Mouse (Mus musculus) limb, embryonic 15.5 days (tissue): ENCODE results near the gene Chrna3. TPM values are rescaled to one million over a fixed set of nuclear protein-coding genes. Genes with fewer than 3 reads are reported as not detected.

Source experiments
- ATAC-seq: fragments of 200-750 bp; cut with Nextera tagmentation; 2 replicates; pipeline ENCODE4 v1.8.0; 2017; ENCODE audit warnings: low read depth, moderate TSS enrichment; ENCODE audit not compliant: insufficient number of reproducible peaks, low FRiP score, low TSS enrichment
- H3K27ac ChIP-seq: fragments of 300-500 bp; sonication (generic); 2 replicates; pipeline ENCODE4 v1.5.1; 2015; ENCODE audit warnings: moderate library complexity, mild to moderate bottlenecking, inconsistent platforms
- H3K27me3 ChIP-seq: fragments of 300-500 bp; sonication (generic); 2 replicates; pipeline ENCODE4 v1.6.1; 2015; ENCODE audit warnings: inconsistent platforms
- H3K36me3 ChIP-seq: fragments of 300-500 bp; sonication (generic); 2 replicates; pipeline ENCODE4 v1.6.1; 2015; ENCODE audit warnings: inconsistent platforms
- H3K4me1 ChIP-seq: fragments of 300-500 bp; sonication (generic); 2 replicates; pipeline ENCODE4 v1.6.1; 2015; ENCODE audit warnings: inconsistent platforms
- H3K4me2 ChIP-seq: fragments of 300-500 bp; sonication (generic); 2 replicates; pipeline ENCODE4 v1.6.1; 2015; ENCODE audit warnings: mild to moderate bottlenecking, inconsistent platforms
- H3K4me3 ChIP-seq: fragments of 300-500 bp; sonication (generic); 2 replicates; pipeline ENCODE4 v1.5.1; 2015; ENCODE audit warnings: mild to moderate bottlenecking, inconsistent platforms
- H3K9ac ChIP-seq: fragments of 300-500 bp; sonication (generic); 2 replicates; pipeline ENCODE4 v1.6.1; 2015; ENCODE audit warnings: inconsistent platforms
- H3K9me3 ChIP-seq: fragments of 300-500 bp; sonication (generic); 2 replicates; pipeline ENCODE4 v1.6.1; 2016; ENCODE audit warnings: inconsistent platforms
- WGBS: fragments of 180-500 bp; shearing (Covaris S2); methylation state at CpG from one replicate; pipeline ENCODE4 v1.1.7; 2015; 5-methylcytosine and 5-hydroxymethylcytosine counted together
- polyA plus RNA-seq: library from polyadenylated mRNA; unstranded; fragments of >200 nt; fragmentation: Nextera tagmentation; extraction: Ambion mirVana; gene quantifications from 2 replicates; pipeline ENCODE4 v1.2.1, GENCODE M21; 2015

Chrna3 gene
- polyA plus RNA-seq, 1 experiment from 2014 or later = 0.13 TPM

DNA sequence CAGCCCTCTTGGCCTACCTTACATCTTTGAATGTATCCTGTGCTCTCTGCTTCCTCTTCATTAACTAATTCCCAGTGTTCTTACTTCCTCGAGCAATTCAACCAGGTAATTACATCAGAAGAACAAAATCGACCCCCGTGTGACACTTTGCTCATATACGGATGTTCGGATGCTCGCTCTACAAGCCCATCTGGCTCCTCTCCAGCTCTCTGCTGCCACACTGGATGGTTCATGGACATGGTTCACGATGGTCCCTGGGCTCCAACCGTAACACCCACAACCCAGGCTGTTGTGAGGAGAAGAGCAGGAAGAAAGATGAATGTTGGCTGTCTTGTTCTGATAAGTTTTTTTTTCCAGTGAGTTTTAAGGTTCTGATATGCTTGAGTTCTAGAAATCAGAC lies 12.6 kb upstream of the Chrna3 start:
- Histone ChIP-seq H3K36me3 (no peaks in the 10 kb centered on the region), H3K27me3 (no peaks in the 10 kb centered on the region), H3K27ac (no peak overlapping the region), H3K9ac (no peak overlapping the region), H3K4me2 (no peak overlapping the region), H3K4me3 (no peak overlapping the region), H3K4me1 (no peaks in the 10 kb centered on the region), H3K9me3 (no peaks in the 10 kb centered on the region)
- WGBS = 71% methylated on average over 8 of the region's 8 CpGs
- no peak for ATAC-seq

DNA sequence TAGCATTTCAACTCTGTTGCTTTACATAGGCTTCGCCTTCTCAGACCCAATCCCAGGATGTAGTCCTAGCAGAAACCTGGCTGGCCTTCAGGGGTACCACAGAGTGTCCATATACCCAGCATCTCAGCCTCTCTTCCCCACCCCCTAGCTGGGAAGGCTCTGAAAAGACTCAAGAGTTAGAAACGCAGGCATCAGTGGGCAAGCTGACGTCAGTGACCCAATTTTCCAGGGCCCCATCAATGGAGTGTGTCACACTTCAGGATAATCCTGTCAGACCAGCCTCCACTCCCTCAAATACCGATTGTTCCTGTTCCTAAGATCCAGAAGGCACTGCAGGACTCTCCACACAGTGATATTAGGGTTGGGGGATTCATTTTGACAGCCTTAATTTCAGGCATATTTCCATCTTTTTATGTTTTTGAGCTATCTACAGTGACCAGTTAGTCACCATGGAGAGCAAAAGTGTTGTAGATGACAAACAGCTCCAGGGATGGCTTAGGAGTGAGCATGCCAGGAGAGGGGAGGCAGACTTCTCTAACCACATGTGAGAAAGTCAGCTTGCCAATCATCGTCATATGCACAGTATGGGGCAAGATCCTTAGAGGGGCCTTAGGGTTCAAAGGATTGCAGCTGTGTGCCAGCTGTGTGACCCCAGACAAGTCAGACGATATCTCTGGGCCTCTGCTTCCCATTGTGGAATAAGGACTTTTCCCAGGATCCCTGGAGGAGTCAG lies 5.2 kb upstream of the Chrna3 start:
- 53% methylated on average over 6 of the region's 6 CpGs for WGBS
- no peaks in the 10 kb centered on the region for H3K36me3 ChIP-seq
- H3K4me3 ChIP-seq = no peak overlapping the region
- H3K27me3 ChIP-seq = peaks cover 18% of the 10 kb centered on the region
- no peaks in the 10 kb centered on the region for H3K9me3 ChIP-seq
- no peak overlapping the region for H3K9ac ChIP-seq
- no peak overlapping the region for H3K27ac ChIP-seq
- no peak overlapping the region for H3K4me2 ChIP-seq
- ATAC-seq = no peak
- peaks cover 2% of the 10 kb centered on the region; the same call in 1 of the 2 replicates for H3K4me1 ChIP-seq

DNA sequence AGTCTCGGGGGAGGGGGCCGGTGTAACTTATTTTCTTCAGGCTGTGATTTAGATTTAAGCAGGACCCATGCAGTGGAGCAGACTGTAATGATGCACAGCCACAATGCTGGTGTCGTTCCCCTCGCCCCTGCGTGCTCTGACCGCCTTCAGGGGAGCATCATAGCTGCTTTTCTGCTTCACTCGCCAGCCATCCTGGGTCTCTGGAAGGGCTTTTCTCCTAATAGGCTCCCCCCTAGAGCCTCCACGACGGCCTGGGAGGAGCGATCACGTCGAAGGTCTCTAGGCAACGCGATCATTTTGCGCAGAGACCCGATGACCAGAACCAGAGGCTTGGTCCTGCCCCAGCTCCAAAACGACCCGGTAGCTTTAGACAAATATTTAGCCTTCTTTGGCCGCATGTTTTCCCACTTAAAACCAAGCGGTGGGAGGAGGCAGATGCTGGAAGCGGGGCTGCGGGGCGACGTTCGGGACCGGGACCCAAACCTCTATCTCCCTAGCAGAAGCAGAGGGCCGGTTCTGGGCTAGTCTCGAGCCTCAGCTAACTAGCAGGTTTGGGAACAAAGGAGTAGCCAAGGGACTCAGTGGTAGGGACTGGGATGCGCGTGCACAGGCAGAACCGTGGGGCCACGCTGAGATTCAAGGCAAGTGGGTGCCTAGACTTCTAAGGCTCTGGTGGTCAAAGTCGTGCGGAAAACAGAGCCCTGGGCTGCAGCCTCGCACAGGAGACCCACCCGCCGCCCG lies 658 bp downstream of the Chrna3 start:
- H3K4me2 ChIP-seq = peak overlapping the region; percentile 57
- no peaks in the 10 kb centered on the region for H3K9me3 ChIP-seq
- H3K36me3 ChIP-seq = no peaks in the 10 kb centered on the region
- H3K27me3 ChIP-seq = peaks cover 45% of the 10 kb centered on the region
- H3K27ac ChIP-seq = no peak overlapping the region
- 11% methylated on average over 38 of the region's 38 CpGs for WGBS
- peaks cover 13% of the 10 kb centered on the region for H3K4me1 ChIP-seq
- H3K4me3 ChIP-seq = peak overlapping the region; percentile 30
- ATAC-seq = no peak
- H3K9ac ChIP-seq = no peak overlapping the region

DNA sequence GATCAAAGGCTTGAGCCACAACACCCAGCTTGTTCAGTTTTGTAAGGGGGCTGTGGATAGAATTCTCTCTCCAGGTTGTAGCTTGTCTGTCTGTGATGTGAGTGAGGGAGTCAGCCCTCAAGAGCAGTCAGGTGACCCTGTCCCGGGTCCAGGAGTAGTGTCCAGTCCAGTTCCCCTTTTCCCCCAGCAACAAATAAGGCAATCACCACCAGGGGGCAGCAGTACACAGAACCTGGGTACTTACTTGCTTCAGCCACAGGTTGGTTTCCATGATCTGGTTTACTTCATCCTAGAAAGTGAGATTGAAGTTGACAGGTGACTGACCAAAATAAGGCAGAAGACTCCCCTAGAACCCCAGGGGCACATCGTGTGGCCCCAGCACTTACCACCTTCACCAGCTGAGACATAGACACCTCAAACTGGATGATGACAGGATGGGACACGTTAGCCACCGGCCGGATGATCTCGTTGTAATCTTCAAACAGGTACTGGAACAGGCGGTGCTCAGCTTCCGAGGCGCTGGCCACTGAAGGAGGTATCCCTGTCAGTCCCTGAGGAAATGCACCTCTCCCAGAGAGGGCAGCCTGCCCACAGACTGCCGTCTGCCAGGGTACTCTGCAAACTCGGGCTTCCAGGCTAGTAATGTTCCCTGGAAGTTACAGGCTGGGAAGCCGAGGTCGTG lies 2.3 kb downstream of the Chrna3 start:
- no peak overlapping the region for H3K9ac ChIP-seq
- no peaks in the 10 kb centered on the region for H3K9me3 ChIP-seq
- no peak overlapping the region for H3K27ac ChIP-seq
- no peak overlapping the region for H3K4me3 ChIP-seq
- H3K4me1 ChIP-seq = peaks cover 13% of the 10 kb centered on the region
- peaks cover 39% of the 10 kb centered on the region for H3K27me3 ChIP-seq
- H3K36me3 ChIP-seq = no peaks in the 10 kb centered on the region
- ATAC-seq = no peak
- WGBS = 30% methylated on average over 13 of the region's 13 CpGs
- no peak overlapping the region for H3K4me2 ChIP-seq

DNA sequence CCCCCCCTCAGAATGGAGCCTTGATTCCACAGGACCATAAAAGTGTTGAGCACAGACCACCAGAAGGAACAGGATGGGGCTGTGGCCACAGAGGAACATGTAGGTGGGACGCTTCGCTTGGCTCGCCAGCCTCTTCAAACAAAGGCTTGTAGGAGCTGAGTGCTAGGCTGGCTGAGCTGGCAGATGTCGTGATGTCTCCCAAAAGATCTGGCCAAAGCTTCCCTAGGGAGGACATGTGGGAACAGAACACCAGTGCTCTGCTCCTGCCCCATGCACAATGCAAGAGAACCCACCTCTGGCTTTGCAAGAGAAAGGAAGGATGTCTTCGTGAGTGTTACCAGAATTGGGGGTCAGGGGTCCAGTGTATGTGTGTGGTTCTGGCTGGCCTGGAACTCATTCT lies 3.0 kb downstream of the Chrna3 start:
- ATAC-seq = no peak
- Histone ChIP-seq H3K27ac (no peak overlapping the region), H3K4me1 (peaks cover 13% of the 10 kb centered on the region), H3K4me2 (no peak overlapping the region), H3K9me3 (no peaks in the 10 kb centered on the region), H3K4me3 (no peak overlapping the region), H3K27me3 (peaks cover 39% of the 10 kb centered on the region), H3K9ac (no peak overlapping the region), H3K36me3 (no peaks in the 10 kb centered on the region)
- 86% methylated on average over 5 of the region's 5 CpGs for WGBS

DNA sequence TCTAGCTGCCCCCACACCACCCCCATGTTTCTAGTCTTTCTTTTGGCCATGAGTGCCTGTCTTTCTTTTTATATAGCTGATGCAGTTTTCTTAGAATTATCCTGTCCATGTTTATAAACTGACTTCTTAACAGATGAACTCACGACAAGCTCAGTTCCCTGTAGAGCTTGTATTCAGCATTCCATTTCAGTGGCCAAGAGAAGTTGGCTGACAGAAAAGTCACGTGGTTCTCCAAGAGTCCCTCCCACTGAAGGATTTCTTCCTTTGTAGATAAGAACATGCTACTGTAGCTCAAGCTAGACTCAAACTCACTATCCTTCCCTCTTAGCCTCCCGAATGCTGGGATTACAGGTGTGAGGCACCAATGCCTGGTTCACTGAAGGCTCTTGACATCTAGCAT lies 9.4 kb downstream of the Chrna3 start:
- 66% methylated on average over 3 of the region's 3 CpGs for WGBS

DNA sequence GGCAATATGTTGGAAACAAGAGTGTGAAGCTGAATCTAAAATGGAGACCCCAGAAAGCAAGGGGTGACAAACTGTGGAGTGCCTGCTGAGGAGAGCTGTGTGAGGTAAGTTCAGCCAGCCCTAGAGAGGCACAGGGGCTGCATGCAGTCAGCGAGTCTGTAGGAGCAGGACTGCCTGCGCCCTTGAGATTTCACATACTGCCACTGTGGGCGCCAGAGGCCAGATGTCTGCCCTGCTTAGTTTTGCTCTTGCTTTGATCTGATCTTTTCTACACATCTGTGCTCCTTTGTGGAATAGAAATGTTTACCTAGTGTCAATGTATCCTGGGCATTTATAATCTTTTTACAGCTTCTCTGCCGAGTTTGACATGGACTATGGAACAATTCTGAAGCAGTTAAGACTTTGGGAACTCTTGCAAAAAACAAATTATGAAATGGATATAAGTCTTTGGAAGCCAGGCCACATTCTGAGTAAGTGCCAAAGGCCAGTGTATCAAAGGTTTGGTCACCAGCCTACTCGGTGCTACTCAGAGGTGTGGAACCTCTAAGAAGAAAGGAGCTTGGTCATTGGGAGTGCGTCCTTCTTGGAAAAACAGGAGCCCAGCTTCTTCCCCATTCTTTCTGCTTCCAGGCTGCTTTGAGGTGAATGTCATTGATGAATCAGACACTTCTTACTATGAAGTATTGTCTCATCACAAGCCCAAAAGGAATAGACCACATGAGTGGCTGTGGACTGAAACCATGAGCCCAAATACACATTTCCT lies 15.6 kb downstream of the Chrna3 start:
- Histone ChIP-seq H3K4me3 (no peak overlapping the region), H3K4me1 (no peaks in the 10 kb centered on the region), H3K9me3 (no peaks in the 10 kb centered on the region), H3K9ac (no peak overlapping the region), H3K27me3 (no peaks in the 10 kb centered on the region), H3K27ac (no peak overlapping the region), H3K36me3 (no peaks in the 10 kb centered on the region), H3K4me2 (no peak overlapping the region)
- WGBS = 42% methylated on average over 6 of the region's 6 CpGs
- no peak for ATAC-seq

More for the DNA sequence above, 9.4 kb downstream of the Chrna3 start:
- no peaks in the 10 kb centered on the region for H3K27me3 ChIP-seq
- no peaks in the 10 kb centered on the region for H3K4me1 ChIP-seq
- no peaks in the 10 kb centered on the region for H3K9me3 ChIP-seq
- no peak overlapping the region for H3K27ac ChIP-seq
- no peak overlapping the region for H3K4me3 ChIP-seq
- no peak overlapping the region for H3K9ac ChIP-seq
- no peak for ATAC-seq
- no peaks in the 10 kb centered on the region for H3K36me3 ChIP-seq
- H3K4me2 ChIP-seq = no peak overlapping the region

DNA sequence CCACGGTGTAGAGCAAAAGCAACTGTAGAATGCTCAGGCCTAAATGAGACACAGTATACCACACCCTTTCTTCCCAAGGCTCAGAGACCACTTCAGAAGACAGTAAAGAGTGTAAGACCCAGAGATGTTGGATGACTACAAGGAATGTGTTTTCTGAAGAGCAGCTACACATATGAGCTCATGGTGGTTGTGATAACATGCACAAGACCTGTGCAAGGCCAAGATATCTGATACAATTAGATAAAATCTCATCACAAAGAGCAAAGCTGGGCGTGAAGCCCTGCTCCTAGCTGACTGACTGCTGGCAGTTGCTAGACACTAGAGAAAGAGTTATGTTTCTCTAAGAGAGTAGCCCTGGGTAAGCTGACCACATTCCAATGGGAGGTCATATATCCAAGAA lies 16.7 kb downstream of the Chrna3 start:
- ATAC-seq = no peak
- no peak overlapping the region for H3K4me2 ChIP-seq
- no peak overlapping the region for H3K9ac ChIP-seq
- H3K27ac ChIP-seq = no peak overlapping the region
- H3K27me3 ChIP-seq = no peaks in the 10 kb centered on the region
- no peaks in the 10 kb centered on the region for H3K4me1 ChIP-seq
- no peak overlapping the region for H3K4me3 ChIP-seq
- no peaks in the 10 kb centered on the region for H3K9me3 ChIP-seq
- no peaks in the 10 kb centered on the region for H3K36me3 ChIP-seq
- 79% methylated on average over 2 of the region's 2 CpGs for WGBS

DNA sequence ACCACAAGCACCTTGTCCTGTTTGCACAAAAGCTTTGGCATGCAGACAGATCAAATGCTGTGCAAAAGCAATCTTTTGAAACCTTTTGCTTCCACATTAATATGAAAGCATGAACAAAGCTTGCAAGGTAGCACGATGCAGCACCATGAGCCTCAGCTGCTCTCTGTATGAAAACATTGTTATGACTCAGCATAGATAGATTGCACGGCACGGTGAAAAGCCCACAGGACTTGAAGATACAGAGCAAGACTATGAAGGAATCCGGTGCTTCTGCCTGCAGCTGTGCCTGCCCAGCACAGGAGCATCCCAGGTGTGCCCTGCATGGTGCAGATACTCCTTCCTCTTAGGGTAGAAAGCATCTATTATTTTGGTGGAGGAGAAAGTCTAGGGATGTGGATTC lies 22.8 kb downstream of the Chrna3 start:
- ATAC-seq = no peak
- Histone ChIP-seq H3K36me3 (no peaks in the 10 kb centered on the region), H3K4me1 (no peaks in the 10 kb centered on the region), H3K9ac (no peak overlapping the region), H3K27me3 (no peaks in the 10 kb centered on the region), H3K27ac (no peak overlapping the region), H3K4me3 (no peak overlapping the region), H3K4me2 (no peak overlapping the region), H3K9me3 (no peaks in the 10 kb centered on the region)
- 70% methylated on average over 4 of the region's 4 CpGs for WGBS

DNA sequence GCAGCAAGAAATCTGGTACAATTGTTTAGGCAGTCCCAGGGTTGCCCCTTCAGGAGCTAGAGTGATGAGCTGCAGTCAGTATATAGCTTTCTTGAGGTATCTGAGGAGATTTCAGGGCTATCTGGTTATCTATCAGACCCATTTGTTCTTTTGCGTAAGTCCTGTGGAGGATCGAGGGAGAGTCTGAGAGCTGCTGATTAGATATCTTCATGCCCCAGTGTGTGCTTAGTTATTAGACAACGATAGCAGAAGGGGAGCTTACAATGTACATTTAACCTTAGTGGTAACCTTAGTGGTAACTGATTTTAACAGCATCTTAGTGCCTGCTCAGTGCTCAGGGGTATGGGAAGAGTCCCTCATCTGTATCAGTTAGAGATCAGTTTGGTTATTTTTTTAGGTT lies 30.7 kb downstream of the Chrna3 start:
- no peak overlapping the region for H3K27ac ChIP-seq
- no peaks in the 10 kb centered on the region for H3K27me3 ChIP-seq
- no peaks in the 10 kb centered on the region for H3K36me3 ChIP-seq
- WGBS = 86% methylated on average over 3 of the region's 3 CpGs
- H3K4me1 ChIP-seq = no peaks in the 10 kb centered on the region
- no peak overlapping the region for H3K4me2 ChIP-seq
- H3K9ac ChIP-seq = no peak overlapping the region
- ATAC-seq = no peak
- no peak overlapping the region for H3K4me3 ChIP-seq
- H3K9me3 ChIP-seq = no peaks in the 10 kb centered on the region

DNA sequence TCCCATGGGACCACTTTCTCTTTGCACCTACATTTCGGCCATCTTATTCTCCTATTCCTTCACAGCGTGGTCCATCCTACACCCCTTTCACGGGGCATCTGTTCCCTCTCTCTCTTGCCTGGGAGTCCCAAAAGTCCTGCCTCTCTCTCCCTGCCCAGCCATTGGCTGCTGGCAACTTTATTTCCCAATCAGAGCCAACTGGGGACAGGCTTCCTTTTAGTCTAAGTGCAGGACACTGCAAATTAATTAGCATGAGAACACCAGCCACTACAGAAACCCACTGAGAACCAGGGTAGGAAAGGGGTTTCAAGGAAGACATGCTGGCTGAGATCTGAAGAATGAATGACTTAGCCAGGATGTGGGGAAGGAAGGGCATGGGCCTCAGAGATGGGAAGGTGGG lies 32.0 kb downstream of the Chrna3 start:
- no peaks in the 10 kb centered on the region for H3K27me3 ChIP-seq
- H3K4me1 ChIP-seq = no peaks in the 10 kb centered on the region
- H3K9me3 ChIP-seq = no peaks in the 10 kb centered on the region
- H3K9ac ChIP-seq = no peak overlapping the region
- H3K27ac ChIP-seq = no peak overlapping the region
- no peak overlapping the region for H3K4me3 ChIP-seq
- WGBS = 48% methylated on average over 3 of the region's 3 CpGs
- H3K36me3 ChIP-seq = no peaks in the 10 kb centered on the region
- no peak overlapping the region for H3K4me2 ChIP-seq
- ATAC-seq = no peak
